Mouse (Mus musculus) right cerebral cortex, postnatal 10 days (tissue): Measurements from ENCODE around the gene Pagr1b.
A peak's percentile ranks its signal among the peaks of the same experiment; 100 is the strongest.

ENCODE experiments used
- DNase-seq, 2 experiments: peaks; one replicate each; pipeline ENCODE4 v3.0.0; 2021; ENCODE audit warnings: low spot score in 2 of 2

The Pagr1b gene

DNA sequence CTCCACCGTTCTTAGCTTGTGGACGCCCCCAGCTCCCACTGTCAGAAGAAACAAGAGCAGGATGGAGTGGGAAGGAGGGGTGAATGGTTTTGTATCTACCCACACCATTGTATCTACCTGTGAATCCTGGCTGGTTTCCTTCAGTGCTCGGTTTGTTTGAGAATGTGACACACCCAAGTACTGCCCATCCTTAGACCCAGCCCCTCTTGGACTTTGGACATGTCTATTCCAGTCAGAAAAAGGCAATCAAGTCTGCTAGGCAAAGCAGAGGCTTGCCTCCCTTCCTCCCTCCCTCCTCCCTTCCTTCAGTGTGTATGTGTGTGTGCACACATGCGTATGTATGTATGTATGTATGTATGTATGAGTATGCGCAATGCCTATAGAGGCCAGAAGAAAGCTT is 12.7 kb downstream of the Pagr1b start:
- no peak for DNase-seq

DNA sequence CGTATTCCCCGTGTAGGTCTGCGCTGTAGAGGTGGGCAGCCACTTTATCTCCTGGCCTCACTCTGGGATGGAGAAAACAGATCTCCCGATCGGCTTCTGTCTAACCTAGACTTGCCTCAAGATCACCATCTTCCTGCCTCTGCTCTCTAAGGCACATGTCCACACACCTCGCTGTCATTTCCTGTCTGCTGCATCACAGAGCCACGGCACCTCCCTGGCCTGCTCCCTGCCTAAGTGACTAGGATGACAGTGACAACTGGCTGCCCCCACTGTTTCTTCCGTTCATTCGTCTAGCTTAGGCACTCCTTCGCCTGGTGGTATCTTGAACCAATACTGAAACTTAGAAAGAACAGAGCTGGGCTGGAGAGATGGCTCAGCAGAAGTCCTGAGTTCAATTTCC is 16.7 kb downstream of the Pagr1b start:
- no peak for DNase-seq

DNA sequence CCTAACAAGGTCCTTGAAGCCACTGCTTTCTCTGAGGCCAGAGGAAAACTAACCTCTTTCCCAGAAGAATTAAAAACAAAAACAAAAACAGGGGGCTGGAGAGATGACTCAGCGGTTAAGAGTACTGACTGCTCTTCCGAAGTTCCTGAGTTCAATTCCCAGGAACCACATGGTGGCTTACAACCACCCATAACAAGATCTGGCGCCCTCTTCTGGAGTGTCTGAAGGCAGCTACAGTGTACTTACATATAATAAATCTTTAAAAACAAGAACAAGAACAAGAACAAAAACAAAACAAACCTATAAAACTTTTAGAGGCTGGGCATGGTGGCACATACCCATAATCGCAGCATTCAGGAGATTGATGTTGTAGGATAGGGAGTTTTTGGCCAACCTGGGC is 19.8 kb downstream of the Pagr1b start:
- DNase-seq, result no peak

DNA sequence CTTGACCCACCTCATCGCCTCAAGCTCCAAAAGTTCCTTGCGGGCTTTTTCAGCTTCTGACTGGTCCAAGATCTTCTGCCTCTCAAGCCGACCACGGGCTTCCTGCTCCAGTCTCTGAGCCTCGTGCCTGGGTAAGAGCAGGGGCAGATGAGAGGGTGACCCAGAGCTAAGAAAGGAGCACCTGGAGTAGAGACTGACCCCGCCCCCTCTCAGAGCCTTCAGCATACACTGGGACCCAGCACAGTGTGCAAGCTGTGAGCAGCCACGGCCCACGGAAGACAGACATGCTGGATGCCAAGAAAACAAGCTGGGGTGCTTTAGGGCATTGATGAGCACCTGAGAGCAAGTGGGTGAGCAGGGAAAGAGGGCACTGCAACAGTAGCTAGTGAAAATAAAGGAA is 27.5 kb downstream of the Pagr1b start:
- DNase-seq, result no peak

DNA sequence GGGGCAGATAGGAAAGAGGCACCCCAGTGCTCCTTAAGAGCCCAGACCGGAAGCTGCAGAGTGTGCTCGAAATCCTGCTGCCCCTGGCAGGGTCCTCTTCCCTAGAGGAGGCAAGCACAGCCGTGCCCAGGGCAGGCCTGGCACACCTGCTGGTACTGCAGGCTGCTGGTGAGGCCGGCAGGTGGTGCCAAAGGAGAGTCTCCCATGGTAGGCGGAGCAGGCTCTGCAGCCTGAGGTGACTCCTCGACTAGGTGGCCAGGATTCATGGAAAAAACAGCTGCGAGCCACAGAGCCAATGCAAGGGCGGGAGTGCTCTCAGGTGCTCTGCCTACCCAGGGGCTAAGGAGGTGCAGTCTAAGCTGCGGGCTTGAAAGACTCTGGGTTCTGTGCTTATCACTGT is 30.0 kb downstream of the Pagr1b start:
- peak in 1 of 2 experiments; percentile 57 for DNase-seq

DNA sequence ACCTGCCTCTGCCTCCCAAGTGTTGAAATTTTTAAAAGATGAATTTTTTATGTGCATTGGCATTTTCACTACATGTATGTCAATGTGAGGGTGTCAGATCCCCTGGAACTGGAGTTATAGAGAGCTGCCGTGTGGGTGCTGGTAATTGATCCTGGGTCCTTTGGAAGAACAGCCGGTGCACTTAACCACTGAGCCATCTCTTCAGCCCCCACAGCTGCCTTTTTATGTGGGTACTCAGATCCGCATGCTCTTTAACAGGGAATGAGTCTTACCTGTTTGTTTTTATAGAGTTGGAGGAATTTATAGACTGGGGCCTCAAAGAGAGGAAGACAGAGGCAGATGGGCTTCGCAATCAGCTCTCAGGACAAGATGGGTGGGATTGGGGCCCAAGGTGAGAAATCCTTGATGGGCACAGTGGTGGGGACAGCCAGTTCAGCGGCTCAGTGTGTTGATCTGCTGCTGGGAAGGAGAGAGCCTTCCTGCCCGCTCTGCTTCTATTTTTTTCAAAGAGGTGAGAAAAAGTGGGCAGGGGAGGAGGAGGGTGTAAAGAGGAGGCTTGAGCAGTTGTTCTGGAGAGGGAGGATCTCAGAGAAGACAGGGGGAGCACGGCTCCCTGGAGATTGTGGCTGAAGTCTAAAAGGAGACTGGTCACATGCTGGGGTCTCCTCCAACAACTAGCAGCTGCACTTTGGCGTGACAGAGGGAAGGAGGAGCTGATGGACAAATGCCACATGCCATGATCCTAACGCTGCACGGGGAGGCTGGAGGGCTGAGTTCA is 31.4 kb downstream of the Pagr1b start:
- DNase-seq, result no peak

DNA sequence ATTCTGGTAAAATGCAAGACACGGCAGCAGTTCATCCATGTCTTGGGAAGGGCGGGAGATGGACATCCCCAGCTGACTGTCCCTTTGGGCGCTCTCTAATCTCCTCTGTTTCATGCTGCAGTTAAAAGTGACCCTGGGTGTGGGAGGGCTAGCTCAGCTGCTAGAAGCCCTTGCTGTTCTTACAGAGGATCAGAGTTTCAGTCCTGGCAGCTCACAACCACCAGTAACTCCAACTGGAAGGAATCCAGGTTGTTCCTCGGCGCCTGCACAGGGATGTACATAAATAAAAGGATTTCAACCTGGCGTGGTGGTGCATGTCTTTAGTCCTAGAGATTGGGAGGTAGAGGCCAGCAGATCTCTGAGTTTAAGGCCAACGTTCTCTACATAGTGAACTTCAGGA is 33.2 kb downstream of the Pagr1b start:
- no peak for DNase-seq

DNA sequence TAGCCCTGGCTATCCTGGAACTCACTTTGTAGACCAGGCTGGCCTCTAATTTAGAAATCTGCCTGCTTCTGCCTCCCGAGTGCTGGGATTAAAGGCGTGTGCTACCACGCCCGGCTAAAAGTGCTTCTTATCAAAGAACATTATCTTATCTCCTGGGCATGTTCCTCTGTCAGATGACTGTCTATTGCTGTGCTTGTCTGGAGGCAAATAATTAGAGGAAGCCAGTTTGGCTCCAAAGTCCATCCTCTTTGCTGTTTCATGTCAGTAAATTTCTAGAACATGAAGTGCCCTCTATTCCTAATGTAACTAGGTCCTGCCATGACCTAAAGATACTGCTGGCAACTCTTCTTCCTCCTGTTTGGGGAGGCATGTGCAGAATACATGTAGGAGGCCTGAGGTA is 34.2 kb downstream of the Pagr1b start:
- DNase-seq, result no peak

DNA sequence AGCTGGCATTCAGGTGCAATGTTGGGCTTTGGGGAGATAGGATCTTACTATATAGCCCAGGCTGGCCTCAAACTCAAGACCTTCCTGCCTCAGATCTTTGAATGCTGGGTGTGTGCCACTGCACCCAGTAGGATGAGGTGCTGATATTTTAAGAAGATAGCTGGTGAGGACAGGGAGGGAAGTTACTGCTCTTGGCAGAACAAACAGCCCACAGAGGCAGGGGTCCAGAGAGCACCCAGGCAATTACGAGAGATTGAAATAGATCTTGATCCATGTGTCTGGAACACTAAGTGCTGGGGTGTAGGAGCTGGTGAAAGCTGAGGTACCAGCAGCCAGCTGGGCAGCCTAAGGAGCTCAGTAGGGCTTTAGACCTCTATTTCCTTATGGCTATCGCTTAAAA is 34.7 kb downstream of the Pagr1b start:
- DNase-seq, result no peak

DNA sequence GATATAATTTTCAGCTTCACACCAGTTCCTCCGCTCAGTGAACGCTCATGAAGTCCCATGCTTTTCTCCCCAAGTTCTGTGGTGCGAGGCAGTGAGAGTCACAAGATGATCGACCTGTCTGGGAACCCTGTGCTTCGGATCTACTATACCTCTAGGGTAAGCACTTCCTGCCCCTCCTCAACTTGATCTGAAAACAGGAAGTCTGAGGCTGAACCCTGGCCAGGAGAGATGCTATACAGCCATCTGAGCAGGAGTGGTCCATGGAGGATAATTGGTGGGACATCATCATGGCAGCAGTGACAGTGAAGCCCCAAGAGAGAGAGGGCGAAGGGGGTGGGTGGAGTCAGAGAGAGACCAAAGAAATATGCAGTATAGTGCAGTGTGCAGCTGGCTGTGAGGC is 37.4 kb downstream of the Pagr1b start:
- DNase-seq, result no peak

DNA sequence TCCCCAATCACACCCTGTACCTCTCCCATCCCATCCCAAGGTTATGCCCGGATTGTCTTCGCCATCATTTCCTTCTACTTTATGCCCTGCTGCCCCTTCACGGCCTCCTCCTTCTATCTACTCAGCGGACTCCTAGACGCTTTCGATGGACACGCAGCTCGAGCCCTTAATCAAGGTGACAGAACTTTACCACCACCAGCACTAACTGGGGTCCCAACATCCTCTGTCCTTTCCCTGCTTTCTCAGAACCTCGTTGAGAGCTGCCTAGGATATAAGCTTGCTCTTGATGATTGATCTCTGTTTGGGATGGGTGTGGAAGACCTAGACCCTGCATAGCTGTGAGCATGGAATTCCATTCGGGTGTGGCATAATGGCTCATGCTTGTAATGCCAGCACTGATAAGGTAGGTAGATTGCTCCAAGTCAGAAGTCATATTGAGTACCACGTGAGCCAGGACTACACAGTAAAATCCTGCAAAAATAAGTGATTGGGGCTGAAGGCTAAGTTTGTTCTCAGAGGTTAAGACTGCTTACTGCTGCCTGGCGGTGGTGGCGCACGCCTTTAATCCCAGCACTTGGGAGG is 39.3 kb downstream of the Pagr1b start:
- no peak for DNase-seq

DNA sequence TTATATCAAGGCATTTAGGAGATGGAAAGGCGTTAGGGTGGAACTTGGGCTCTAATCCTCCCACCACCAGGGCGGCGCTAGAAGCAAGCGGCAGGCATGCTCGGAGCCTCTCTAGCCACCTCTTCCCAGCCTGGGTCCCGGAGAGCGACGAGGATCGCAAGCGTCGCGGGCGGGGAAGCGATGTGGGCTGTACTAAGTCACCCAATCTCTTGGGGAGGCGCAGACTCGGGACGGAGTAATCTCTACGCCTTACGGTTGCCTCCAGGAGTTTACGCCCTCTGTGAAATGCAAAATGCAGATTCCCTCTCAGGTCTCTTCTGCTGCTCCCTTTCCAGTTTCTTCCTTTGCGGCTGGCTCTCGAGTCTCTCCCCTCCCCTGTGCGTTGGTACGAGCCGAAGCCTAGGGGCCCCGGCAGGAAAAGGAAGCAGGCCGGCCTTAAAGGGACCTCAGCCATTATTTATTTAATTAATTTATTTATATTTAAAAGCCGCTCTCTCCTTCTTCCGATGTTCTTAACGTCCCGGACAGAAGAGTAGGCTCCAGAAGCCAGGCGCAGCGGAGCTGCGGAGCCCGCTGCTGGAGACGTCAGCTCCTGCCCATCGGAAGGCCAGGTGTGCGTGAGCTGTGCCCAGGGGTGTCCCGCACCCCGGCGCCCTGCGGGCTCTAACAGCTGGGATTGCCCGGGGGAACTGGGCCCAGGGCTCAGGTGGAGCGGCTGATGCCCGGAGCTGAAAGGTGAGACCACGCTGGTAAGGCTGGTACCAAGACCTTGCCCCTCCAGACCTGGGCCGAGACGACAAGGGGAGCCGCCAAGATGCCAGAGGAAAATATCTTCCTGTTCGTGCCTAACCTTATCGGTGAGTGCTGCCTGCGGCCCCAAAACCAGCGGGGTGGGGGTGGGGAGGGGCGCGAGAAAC is 40.1 kb downstream of the Pagr1b start, which contains the start of gene Cdiptos:
TSS of gene Cdiptos (minus strand) at position 149 of the 917 bp plus-strand sequence.
- peak; percentile 97 to 98 for DNase-seq

DNA sequence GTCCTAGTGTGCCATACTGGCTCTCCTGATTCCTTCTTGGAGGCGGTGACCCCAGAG is 40.6 kb downstream of the Pagr1b start, which contains the start of gene Cdipt:
TSS of gene Cdipt (plus strand) at position 22 of the 57 bp plus-strand sequence.
- DNase-seq, result no peak

DNA sequence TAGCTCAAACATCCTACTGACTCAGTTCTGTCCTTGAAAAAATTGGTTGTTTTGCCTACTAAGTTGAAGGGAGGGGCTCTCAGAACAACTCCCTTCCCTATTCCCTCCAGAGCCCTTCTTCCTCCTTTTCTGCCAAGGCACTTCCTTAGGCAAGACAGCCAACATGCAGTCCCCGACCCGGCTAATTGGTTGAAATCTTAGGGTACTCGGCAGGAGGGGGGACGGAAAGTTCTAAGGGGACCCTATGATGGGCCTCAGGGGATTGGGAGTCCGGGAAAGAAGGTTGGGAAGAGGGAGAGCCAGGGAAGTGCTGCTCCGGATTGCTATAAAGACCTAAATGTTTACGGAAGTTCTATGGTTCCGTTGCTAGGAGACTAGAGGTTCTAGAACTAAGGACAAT is 40.8 kb downstream of the Pagr1b start:
- DNase-seq, result no peak

DNA sequence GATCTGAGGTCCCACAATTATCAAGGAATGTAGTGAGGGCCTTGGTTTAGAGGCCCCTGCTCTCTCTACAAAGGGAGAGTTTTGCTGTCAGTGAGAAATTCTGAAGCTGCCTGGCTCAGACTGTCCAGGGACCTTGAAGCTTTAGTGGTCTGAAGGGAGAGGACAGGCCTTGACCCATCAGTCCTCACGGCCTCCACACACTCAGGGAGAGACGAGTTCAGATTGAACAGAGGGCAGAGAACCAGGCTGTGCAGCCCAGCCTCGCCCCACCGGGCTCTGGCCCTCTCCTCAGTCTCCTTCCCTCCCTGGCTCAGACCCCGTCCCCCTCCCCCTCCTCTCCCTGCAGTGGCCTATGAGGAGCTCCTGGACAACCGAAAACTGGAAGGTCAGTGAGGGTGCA is 48.9 kb downstream of the Pagr1b start:
- no peak for DNase-seq

DNA sequence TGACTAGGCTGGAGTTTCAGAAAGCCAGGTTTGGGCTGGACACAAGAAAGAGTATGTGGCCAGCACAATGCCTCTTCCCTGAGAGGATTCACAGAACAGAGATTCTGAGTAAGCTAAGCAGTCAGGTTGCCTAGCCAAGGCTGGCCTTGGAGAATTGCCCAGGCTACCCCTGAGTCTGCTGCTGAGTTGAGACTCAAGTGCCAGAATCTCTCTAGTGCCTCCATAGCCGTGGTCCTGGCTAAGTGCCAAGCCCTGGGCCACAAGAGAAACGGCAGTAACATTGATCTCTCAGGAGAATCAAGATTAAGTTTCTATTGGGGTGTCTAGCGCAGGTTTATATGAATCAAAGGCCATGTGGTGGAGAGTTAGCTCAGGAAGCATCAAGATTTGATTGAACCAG is 50.7 kb downstream of the Pagr1b start:
- DNase-seq, result no peak

DNA sequence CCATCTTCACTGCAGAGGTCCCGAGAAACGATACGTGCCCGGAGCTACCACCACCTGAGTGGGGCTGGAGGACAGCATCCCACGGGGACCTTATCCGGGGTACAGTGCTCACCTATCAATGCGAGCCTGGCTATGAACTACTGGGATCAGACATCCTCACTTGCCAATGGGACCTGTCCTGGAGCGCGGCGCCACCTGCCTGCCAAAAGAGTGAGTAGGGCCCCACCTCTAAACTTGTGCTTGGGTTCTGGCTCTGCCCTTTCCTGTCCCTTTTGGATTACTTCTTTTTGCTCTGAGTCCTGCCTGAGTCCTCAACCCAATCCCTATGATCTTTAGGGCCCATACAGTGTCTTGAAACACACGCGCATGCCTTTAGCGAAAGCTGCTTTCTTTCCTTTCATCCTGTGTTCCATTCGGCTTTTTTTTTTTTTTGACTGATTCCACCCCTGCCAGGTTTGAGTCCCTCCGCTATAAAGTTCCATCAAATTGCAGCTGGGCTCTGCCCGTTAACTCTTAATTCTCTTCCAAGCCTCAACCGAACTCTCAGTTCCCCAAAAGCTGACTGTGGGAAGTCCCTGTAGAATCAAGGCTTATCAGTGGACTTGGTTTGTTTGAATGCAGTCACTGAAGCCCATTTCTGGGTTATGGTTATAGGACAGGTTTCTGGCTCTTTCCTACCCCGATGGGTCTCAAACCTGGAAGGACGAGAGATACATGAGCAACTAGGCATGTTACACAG is 52.6 kb downstream of the Pagr1b start:
- DNase-seq, result no peak

DNA sequence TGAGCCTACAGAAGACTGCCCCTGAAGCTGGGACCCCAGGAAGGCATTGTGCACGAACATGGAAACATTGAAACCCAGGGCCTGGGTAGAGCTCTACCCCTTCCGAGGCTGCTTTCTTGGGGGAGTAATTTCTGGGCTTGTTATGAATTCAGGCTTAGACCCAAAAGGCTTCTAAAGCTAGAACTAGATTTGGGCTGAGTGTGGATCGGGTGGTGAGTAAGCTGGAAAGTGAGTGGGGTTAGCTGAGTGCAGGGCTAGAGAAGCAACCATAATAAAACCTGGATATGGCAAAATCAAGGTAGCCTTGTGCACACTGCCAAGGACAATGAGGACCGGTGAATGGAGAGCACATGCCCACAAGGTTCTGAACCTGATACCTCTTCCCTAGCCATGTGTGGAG is 54.3 kb downstream of the Pagr1b start:
- no peak for DNase-seq

DNA sequence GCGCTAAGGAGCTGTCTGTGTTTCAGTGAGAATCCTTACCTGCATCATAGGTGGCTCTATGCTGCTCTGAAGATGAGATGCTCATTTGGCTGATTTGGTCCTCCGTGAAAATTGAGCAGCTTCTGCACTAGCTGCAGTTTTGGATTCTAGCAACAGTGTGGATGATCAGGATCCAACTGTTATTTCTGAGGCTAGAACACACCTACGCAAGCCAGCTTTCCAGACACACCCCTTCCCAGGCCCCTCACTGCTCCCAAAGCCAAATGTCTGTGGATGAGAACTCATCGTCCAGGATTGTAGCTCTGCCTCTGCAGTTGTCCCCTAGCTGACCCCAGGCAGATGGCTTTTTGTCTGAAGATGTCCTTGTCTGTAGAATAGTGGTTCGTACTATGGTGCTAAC is 55.2 kb downstream of the Pagr1b start:
- no peak for DNase-seq

DNA sequence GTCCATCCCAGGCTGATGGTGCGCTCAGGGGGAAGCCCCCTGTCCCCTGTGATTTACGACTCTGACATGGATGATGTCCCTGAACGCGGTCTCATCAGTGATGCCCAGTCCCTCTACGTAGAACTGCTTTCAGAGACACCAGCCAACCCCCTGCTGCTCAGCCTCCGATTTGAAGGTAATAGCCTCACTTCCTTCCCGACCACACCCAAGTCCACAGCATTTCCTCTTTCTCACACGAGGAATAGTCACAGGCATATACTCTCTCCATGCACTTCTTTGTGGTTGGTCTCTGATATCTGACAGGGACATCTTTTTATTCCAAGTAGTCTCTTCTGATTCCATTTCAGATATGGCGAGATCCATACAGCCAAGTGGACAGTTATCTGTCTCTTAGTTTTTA is 56.5 kb downstream of the Pagr1b start:
- no peak for DNase-seq

DNA sequence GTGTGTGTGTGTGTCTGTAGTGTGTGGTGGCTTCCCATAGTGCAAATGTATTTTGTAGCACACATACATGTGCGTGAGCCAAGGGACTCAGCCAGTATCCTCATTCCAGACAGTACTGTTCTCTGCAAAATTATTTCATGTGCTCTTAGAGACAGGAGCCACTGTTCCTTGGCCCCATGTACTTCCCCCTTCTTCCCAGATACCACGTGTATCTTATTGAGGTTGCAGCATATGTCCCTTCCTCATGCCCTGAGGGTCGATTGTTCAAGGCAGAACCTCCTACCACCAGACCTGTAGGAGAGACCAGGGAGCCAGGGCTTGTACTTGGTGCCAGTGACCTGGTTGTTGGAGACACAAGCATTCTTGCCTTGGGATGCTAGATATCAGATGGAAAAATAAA is 61.2 kb downstream of the Pagr1b start:
- no peak for DNase-seq

DNA sequence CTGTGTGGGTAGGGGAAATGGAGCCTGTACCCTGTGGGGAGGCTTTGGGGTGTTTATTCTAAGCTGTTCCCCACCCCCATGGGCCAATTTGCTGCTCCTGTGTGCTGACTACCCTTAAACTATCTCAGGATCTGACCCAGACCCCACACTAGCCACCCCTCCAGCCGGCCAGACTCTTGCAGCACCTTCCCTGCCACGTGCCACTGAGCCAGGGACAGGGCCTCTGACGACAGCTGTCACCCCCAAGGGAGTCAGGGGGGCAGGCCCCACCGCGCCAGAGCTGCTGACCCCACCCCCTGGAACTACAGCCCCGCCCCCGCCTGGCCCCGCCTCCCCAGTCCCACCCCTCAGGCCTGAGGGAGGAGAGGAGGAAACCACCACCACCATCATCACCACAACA is 63.6 kb downstream of the Pagr1b start:
- DNase-seq, result no peak

DNA sequence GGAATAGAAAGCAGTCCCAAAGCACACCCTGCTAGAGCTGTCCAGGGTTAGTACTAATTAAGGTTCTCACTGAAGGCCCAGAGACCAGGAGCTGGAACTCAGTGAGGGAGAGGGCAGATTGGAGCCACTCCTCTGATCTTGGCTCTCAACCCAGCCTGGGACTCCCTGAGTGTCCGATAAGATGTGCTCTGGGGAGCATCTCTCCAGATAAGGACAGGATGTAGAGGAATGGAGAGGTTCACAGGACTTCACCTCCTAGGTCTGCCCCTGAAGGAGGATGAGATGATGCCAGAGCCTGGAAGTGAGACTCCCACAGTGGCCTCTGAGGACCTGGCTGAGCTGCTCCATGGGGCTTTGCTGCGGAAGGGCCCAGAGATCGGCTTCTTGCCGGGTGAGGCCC is 64.5 kb downstream of the Pagr1b start:
- DNase-seq, result no peak
